Mouse (Mus musculus) ES-Bruce4 (cell line): ENCODE results near the gene Kif13a. TPM values are rescaled to one million over a fixed set of nuclear protein-coding genes. Genes with fewer than 3 reads are reported as not detected.

Source experiments
- H3K27ac ChIP-seq: 2 replicates; pipeline ENCODE4 v1.5.1; 2012; ENCODE audit warnings: low read length, inconsistent platforms; ENCODE audit not compliant: insufficient read depth
- H3K27me3 ChIP-seq: 2 replicates; pipeline ENCODE4 v1.6.1; 2012; ENCODE audit warnings: mild to moderate bottlenecking, low read length, inconsistent platforms; ENCODE audit not compliant: control insufficient read depth, poor library complexity, insufficient read depth, severe bottlenecking
- H3K36me3 ChIP-seq: 2 replicates; pipeline ENCODE4 v1.6.1; 2012; ENCODE audit warnings: inconsistent platforms, mild to moderate bottlenecking, low read length, moderate library complexity; ENCODE audit not compliant: control insufficient read depth, poor library complexity, insufficient read depth, severe bottlenecking
- H3K4me1 ChIP-seq: one replicate; pipeline ENCODE4 v1.8.1; 2011; ENCODE audit warnings: low read length; ENCODE audit not compliant: control insufficient read depth, insufficient read depth
- H3K4me3 ChIP-seq: 2 replicates; pipeline ENCODE4 v1.5.1; 2011; ENCODE audit warnings: low read depth, mild to moderate bottlenecking, low read length
- H3K9ac ChIP-seq: 2 replicates; pipeline ENCODE4 v1.6.1; 2012; ENCODE audit warnings: low read depth, mild to moderate bottlenecking, inconsistent platforms; ENCODE audit not compliant: poor library complexity, severe bottlenecking
- H3K9me3 ChIP-seq: replicated peaks from 2 replicates; pipeline ENCODE4 v1.6.1; 2012; ENCODE audit warnings: mild to moderate bottlenecking, low read length, inconsistent platforms; ENCODE audit not compliant: control insufficient read depth, poor library complexity, insufficient read depth, severe bottlenecking
- CTCF ChIP-seq: IDR thresholded peaks from one replicate; pipeline ENCODE4 v1.8.1; 2011; ENCODE audit warnings: low read depth, low read length
- EP300 ChIP-seq: IDR thresholded peaks from 2 replicates; pipeline ENCODE4 v1.6.1; 2011; ENCODE audit warnings: low read depth, low read length; ENCODE audit not compliant: insufficient read depth
- POLR2A ChIP-seq: IDR thresholded peaks from one replicate; pipeline ENCODE4 v1.8.1; 2011; ENCODE audit warnings: low read length; ENCODE audit not compliant: insufficient read depth
- polyA plus RNA-seq: library from polyadenylated mRNA; stranded (reverse); fragments of >200 nt; gene quantifications from 2 replicates; pipeline ENCODE4 v1.2.4, GENCODE M21; 2011; ENCODE audit warnings: low read depth; ENCODE audit not compliant: missing spikeins, insufficient read depth, insufficient read length

The Kif13a gene
- polyA plus RNA-seq, 1 experiment, result 41.1 TPM

GRCm38 (mm10) chr13:46822200-46822599, 107.5 kb downstream of the Kif13a start:
- Histone ChIP-seq H3K36me3 (0 out of 2 replicates have a peak, but pooled peaks cover 6% of the 10 kb centered on the region), H3K9ac (no peak overlapping the region), H3K9me3 (no peaks in the 10 kb centered on the region; the same call in 1 of the 2 replicates), H3K4me1 (no peaks in the 10 kb centered on the region), H3K4me3 (no peak overlapping the region), H3K27me3 (no peaks in the 10 kb centered on the region), H3K27ac (no peak overlapping the region)
- TF ChIP-seq CTCF (no peak), EP300 (no peak), POLR2A (no peak)

GRCm38 (mm10) chr13:46819729-46820223, 109.9 kb downstream of the Kif13a start:
- Histone ChIP-seq H3K4me1 (peaks cover 2% of the 10 kb centered on the region), H3K9me3 (no peaks in the 10 kb centered on the region), H3K36me3 (0 out of 2 replicates have a peak, but pooled peaks cover 6% of the 10 kb centered on the region), H3K4me3 (no peak overlapping the region), H3K27me3 (no peaks in the 10 kb centered on the region), H3K27ac (no peak overlapping the region), H3K9ac (no peak overlapping the region)
- no peak for TF ChIP-seq CTCF
- no peak for TF ChIP-seq EP300
- no peak for TF ChIP-seq POLR2A

- Histone ChIP-seq H3K4me3 (no peak overlapping the region), H3K27me3 (no peaks in the 10 kb centered on the region), H3K4me1 (peaks cover 2% of the 10 kb centered on the region), H3K36me3 (0 out of 2 replicates have a peak, but pooled peaks cover 3% of the 10 kb centered on the region), H3K9me3 (no peaks in the 10 kb centered on the region), H3K9ac (no peak overlapping the region), H3K27ac (no peak overlapping the region)
- TF ChIP-seq POLR2A, result no peak
- TF ChIP-seq EP300, result no peak
- TF ChIP-seq CTCF, result no peak
Observed at GRCm38 (mm10) chr13:46819202-46819728, 110.4 kb downstream of the Kif13a start.

GRCm38 (mm10) chr13:46818374-46818773, 111.3 kb downstream of the Kif13a start:
- TF ChIP-seq EP300 (no peak), CTCF (no peak), POLR2A (no peak)
- Histone ChIP-seq H3K27ac (no peak overlapping the region), H3K4me1 (peaks cover 2% of the 10 kb centered on the region), H3K9me3 (no peaks in the 10 kb centered on the region), H3K36me3 (no peaks in the 10 kb centered on the region), H3K27me3 (no peaks in the 10 kb centered on the region), H3K4me3 (no peak overlapping the region), H3K9ac (no peak overlapping the region)

- no peaks in the 10 kb centered on the region for H3K27me3 ChIP-seq
- no peak overlapping the region for H3K4me3 ChIP-seq
- no peaks in the 10 kb centered on the region for H3K36me3 ChIP-seq
- no peaks in the 10 kb centered on the region for H3K9me3 ChIP-seq
- no peak overlapping the region for H3K9ac ChIP-seq
- TF ChIP-seq POLR2A, result no peak
- no peak for TF ChIP-seq CTCF
- TF ChIP-seq EP300, result no peak
- H3K27ac ChIP-seq, result no peak overlapping the region
- H3K4me1 ChIP-seq, result peaks cover 2% of the 10 kb centered on the region
Observed at GRCm38 (mm10) chr13:46812648-46813184, 117.0 kb downstream of the Kif13a start.

- TF ChIP-seq EP300, result no peak
- Histone ChIP-seq H3K27ac (no peak overlapping the region), H3K4me1 (no peaks in the 10 kb centered on the region), H3K36me3 (no peaks in the 10 kb centered on the region), H3K9me3 (no peaks in the 10 kb centered on the region), H3K9ac (no peak overlapping the region), H3K27me3 (no peaks in the 10 kb centered on the region), H3K4me3 (no peak overlapping the region)
Observed at GRCm38 (mm10) chr13:46811696-46812095, 118.0 kb downstream of the Kif13a start.
